Mouse (Mus musculus): ENCODE measurements at regions not wholly inside any gene's neighbourhood (a gene's known extent, or its start where the extent isn't known, plus 50 kb on each side); places are given as distances from the start of the nearest gene placed in this dataset.
"Not testable (repeated sequence)": the region's sequence is repeated elsewhere in the genome, so short reads cannot be mapped to it uniquely, and the experiment has no call there.

GRCm38 (mm10) chr11:8773862-8774261, 109.5 kb upstream of the Tns3 start:
- DNase-seq (ENCODE audit: low spot score): no peak

GRCm38 (mm10) chr11:8773260-8773659, 108.9 kb upstream of the Tns3 start:
- no peak for DNase-seq (ENCODE audit: low spot score)

DNA sequence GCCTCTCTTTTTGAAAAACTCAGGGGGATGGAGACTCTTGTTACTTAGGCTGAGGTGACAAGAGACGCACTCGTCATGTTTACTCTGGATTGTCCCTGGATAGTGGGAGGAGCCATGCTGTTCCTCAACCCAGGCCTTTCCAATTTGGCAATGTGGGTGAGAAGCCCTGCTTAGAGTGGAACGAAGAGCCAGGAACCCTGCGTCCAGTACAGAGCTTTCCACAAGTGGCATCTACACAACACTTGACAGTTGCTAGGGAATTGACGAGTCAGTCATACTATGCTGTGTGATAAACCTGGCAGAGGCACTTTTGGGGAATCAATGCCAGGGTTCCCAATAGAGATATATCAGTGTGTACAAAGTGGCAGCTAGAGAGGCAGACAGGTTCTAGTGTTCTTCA, 108.2 kb upstream of the Tns3 start:
- DNase-seq (ENCODE audit: low spot score): peak; percentile 2

DNA sequence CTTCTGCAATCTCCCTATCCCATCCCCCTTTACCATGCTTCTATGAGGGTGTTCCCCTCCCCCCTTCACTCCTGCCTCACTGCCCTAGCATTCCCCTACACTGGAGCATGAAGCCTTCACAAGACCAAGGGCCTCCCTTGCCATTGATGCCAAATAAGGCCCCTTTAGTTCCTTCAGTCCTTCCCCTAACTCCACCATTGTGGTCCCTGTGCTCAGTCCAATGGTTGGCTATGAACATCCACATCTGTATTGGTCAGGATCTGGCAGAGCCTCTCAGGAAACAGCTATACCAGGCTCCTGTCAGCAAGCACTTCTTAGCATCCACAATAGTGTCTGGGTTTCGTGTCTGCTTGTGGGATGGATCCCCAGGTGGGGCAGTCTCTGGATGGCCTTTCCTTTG, 104.4 kb upstream of the Tns3 start:
- not testable (repeated sequence) for DNase-seq (ENCODE audit: low spot score)

- no peak for DNase-seq (ENCODE audit: low spot score)
Observed at GRCm38 (mm10) chr11:8765541-8765885, 101.2 kb upstream of the Tns3 start.

DNA sequence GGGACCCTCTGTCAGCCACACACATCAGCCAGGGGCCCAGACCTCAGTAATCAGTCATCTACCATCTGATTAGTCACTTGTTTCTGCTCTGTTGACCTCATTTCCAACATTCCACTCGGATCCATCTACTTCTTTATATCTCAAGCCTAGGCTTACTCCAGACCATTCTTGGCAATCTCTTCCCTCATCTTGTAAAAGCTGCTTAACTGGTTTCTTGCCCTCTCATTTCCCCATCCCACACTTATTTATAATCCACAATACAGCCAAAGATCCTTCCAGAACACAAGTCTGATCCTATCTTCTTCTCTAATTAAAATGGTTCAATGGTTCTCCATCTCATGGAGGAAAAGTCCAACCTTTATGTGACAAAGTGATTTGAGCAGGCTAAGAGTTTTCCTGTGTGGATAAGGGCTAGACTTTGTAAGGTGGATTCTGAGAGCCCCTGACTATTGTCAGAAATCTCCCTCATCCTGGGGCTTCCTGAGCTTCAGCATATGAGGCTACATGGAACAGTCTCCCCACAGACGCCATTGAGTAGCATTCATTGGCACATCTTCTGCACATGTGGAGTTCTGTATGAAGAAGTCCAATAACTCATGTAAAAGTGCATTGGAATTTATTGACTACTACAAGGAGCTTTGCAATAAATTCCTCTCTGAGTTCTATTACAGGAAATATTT, 100.7 kb upstream of the Tns3 start:
- no peak for DNase-seq (ENCODE audit: low spot score)

- peak; percentile 48 for DNase-seq (ENCODE audit: low spot score)
Observed at GRCm38 (mm10) chr11:8763448-8763847, 99.1 kb upstream of the Tns3 start.

- no peak for DNase-seq (ENCODE audit: low spot score)
Observed at GRCm38 (mm10) chr11:8762133-8762532, 97.8 kb upstream of the Tns3 start.

GRCm38 (mm10) chr11:8761626-8762025, 97.3 kb upstream of the Tns3 start:
- DNase-seq (ENCODE audit: low spot score): peak; percentile 64

DNA sequence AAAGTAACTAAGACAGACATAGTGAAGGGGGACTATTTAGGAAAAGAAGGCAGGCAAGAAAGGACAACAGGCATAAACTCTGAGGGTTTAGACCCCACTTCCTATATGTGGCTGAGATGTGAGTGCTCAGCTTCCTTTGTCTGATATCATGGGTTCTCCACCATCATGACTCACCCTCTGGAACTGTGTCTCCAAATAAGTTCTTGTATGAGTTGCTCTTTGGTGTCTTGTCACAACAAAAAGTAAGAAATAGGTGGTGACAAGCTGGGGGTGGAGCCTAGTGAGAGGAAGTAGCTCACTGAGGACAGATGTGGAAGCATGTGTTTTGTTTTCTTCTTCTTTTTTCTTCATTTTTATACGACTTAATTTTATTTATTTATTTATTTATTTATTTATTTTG, 95.5 kb upstream of the Tns3 start:
- no peak for DNase-seq (ENCODE audit: low spot score)

DNA sequence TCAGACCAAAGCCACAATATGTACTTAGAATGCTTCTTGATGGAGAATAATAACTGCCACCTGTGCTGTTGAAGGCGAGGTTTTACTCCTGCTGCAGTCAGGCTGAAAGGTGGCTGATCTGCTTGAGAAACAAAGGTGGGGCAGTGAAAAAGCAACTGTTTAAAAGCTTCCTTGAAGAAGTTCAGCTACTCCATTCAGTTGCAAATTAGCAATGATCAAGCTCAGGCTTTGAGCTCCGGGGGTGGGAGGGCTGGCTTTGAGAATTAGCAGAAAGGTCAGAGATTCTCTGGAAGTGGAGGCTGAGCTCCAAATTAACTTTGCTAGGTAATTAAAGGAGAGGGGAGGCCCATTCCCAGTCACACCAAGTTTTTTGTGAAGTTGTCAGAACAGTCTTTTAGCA, 90.2 kb upstream of the Tns3 start:
- DNase-seq (ENCODE audit: low spot score): not testable (repeated sequence)

- DNase-seq (ENCODE audit: low spot score): not testable (repeated sequence)
Observed at GRCm38 (mm10) chr11:8735784-8736183, 71.4 kb upstream of the Tns3 start.

DNA sequence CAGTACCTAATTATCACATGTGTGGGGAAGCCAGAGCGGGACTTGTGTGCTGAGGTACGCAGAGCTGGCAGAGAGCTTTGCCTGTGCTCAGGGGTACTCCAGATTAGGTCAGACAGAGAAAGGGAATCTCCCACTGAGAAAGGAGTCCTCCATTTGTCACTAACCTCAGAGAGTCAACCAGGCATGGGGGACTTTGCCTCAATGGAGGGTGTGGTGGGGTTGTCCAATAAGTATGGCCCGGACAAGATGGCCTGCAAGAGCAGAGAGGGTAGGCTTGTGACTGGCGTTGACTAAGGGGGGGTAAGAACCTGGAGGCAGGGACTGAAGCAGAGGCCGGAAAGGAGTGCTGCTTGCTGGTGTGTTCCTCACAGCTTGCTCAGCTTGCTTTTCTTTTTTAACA, 62.7 kb upstream of the Tns3 start:
- DNase-seq (ENCODE audit: low spot score): no peak

DNA sequence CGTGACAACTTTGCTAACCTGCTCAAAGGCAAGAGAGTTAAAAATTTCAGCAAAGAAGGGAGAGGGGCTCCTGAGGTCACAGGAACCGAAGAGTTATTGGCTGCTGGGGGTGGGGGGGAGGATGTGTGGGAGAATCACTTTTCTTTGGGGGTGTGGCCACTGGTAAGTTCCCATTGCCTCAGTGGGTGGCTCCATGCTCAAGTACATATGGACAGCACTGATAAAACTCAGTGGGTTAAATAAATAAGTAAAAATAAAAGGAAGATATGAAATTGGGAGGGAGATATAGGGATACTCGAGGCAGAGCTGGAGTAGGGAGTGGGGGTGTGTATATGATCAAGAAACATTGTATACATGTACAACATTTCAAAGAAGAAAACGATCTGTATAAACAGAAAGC, 61.2 kb upstream of the Tns3 start:
- no peak for DNase-seq (ENCODE audit: low spot score)

GRCm38 (mm10) chr11:8723102-8723640, 58.8 kb upstream of the Tns3 start:
- no peak for DNase-seq (ENCODE audit: low spot score)

- DNase-seq (ENCODE audit: low spot score): no peak
Observed at GRCm38 (mm10) chr11:8719211-8719966, 55.1 kb upstream of the Tns3 start.

GRCm38 (mm10) chr11:8717774-8718173, 53.4 kb upstream of the Tns3 start:
- DNase-seq (ENCODE audit: low spot score): no peak

DNA sequence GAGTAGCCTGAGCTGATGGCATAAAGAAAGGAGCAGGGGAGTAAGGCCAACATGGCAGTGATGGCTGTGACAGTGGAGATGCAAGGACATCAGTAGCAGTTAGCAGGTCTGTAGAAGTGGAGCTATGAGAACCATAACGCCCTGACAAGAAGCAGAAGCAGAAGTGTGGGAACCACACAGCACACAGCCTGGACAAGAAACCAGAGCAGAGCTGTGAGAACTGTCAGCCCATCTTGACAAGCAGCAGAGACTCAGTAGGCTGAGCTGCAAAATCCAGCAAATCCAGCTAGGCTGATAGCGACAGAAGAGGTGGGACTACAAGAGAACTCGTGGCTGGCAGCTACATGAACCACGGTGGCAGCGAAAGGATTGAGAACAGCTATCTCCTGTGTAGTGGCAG, 52.5 kb upstream of the Tns3 start:
- DNase-seq (ENCODE audit: low spot score): peak; percentile 24

- DNase-seq (ENCODE audit: low spot score): no peak
Observed at GRCm38 (mm10) chr11:8715775-8716174, 51.4 kb upstream of the Tns3 start.
